Mouse (Mus musculus): ENCODE data around the gene Serp2. TPM values are rescaled to one million over a fixed set of nuclear protein-coding genes. Genes with fewer than 3 reads are reported as not detected.

Gene Serp2
- polyA plus RNA-seq, 1 experiment: 3.7 TPM

GRCm38 (mm10) chr14:76532257-76533169, 24.2 kb downstream of the Serp2 start:
- Histone ChIP-seq H3K27ac (ENCODE audit: control insufficient read depth, insufficient read depth, low read length) (no peak overlapping the region), H3K4me1 (replicated peaks; ENCODE audit: control insufficient read depth, insufficient read depth, low read length) (peaks cover 9% of the 10 kb centered on the region), H3K36me3 (ENCODE audit: control insufficient read depth, insufficient read depth, low read length) (no peaks in the 10 kb centered on the region), H3K4me3 (ENCODE audit: control insufficient read depth, insufficient read depth, low read length) (peak overlapping the region; percentile 36), H3K27me3 (ENCODE audit: control insufficient read depth, insufficient read depth, low read length) (no peaks in the 10 kb centered on the region)
- TF ChIP-seq POLR2A (IDR thresholded peaks at IDR 0.05; ENCODE audit: control insufficient read depth, extremely low read depth, insufficient read depth, low read length, poor library complexity): no peak
- no peak for TF ChIP-seq CTCF (IDR thresholded peaks at IDR 0.05; ENCODE audit: borderline replicate concordance, control insufficient read depth, extremely low read depth, insufficient read depth, low read length, poor library complexity)
- 87% methylated on average over 20 of the region's 20 CpGs for WGBS
- DNase-seq: peak; percentile 26

GRCm38 (mm10) chr14:76531027-76531660, 25.5 kb downstream of the Serp2 start:
- Histone ChIP-seq H3K36me3 (ENCODE audit: control insufficient read depth, insufficient read depth, low read length) (no peaks in the 10 kb centered on the region), H3K27ac (ENCODE audit: control insufficient read depth, insufficient read depth, low read length) (no peak overlapping the region), H3K27me3 (ENCODE audit: control insufficient read depth, insufficient read depth, low read length) (no peaks in the 10 kb centered on the region), H3K4me3 (ENCODE audit: control insufficient read depth, insufficient read depth, low read length) (no peak overlapping the region), H3K4me1 (replicated peaks; ENCODE audit: control insufficient read depth, insufficient read depth, low read length) (peaks cover 9% of the 10 kb centered on the region)
- no peak for TF ChIP-seq CTCF (IDR thresholded peaks at IDR 0.05; ENCODE audit: borderline replicate concordance, control insufficient read depth, extremely low read depth, insufficient read depth, low read length, poor library complexity)
- no peak for TF ChIP-seq POLR2A (IDR thresholded peaks at IDR 0.05; ENCODE audit: control insufficient read depth, extremely low read depth, insufficient read depth, low read length, poor library complexity)
- DNase-seq: no peak
- 95% methylated on average over 7 of the region's 7 CpGs for WGBS

- WGBS: 90% methylated on average over 5 of the region's 5 CpGs
- Histone ChIP-seq H3K27ac (ENCODE audit: control insufficient read depth, insufficient read depth, low read length) (no peak overlapping the region), H3K27me3 (ENCODE audit: control insufficient read depth, insufficient read depth, low read length) (no peaks in the 10 kb centered on the region), H3K4me3 (ENCODE audit: control insufficient read depth, insufficient read depth, low read length) (no peak overlapping the region), H3K4me1 (replicated peaks; ENCODE audit: control insufficient read depth, insufficient read depth, low read length) (peaks cover 8% of the 10 kb centered on the region), H3K36me3 (ENCODE audit: control insufficient read depth, insufficient read depth, low read length) (no peaks in the 10 kb centered on the region)
- TF ChIP-seq POLR2A (IDR thresholded peaks at IDR 0.05; ENCODE audit: control insufficient read depth, extremely low read depth, insufficient read depth, low read length, poor library complexity) (no peak), CTCF (IDR thresholded peaks at IDR 0.05; ENCODE audit: borderline replicate concordance, control insufficient read depth, extremely low read depth, insufficient read depth, low read length, poor library complexity) (no peak)
- DNase-seq: no peak
These were observed 28.0 kb downstream of the Serp2 start for GRCm38 (mm10) chr14:76528641-76529040.

- no peaks in the 10 kb centered on the region for H3K27me3 ChIP-seq (ENCODE audit: control insufficient read depth, insufficient read depth, low read length)
- H3K36me3 ChIP-seq (ENCODE audit: control insufficient read depth, insufficient read depth, low read length): no peaks in the 10 kb centered on the region
- WGBS: 85% methylated on average over 9 of the region's 9 CpGs
- DNase-seq: no peak
- no peak overlapping the region for H3K27ac ChIP-seq (ENCODE audit: control insufficient read depth, insufficient read depth, low read length)
- TF ChIP-seq POLR2A (IDR thresholded peaks at IDR 0.05; ENCODE audit: control insufficient read depth, extremely low read depth, insufficient read depth, low read length, poor library complexity): no peak
- TF ChIP-seq CTCF (IDR thresholded peaks at IDR 0.05; ENCODE audit: borderline replicate concordance, control insufficient read depth, extremely low read depth, insufficient read depth, low read length, poor library complexity): no peak
- H3K4me1 ChIP-seq (replicated peaks; ENCODE audit: control insufficient read depth, insufficient read depth, low read length): peaks cover 2% of the 10 kb centered on the region; the same call in 1 of the 2 replicates
- no peak overlapping the region for H3K4me3 ChIP-seq (ENCODE audit: control insufficient read depth, insufficient read depth, low read length)
These were observed 28.9 kb downstream of the Serp2 start for GRCm38 (mm10) chr14:76527758-76528313.

- WGBS: 95% methylated on average over 20 of the region's 20 CpGs
- Histone ChIP-seq H3K27ac (ENCODE audit: control insufficient read depth, insufficient read depth, low read length) (no peak overlapping the region), H3K4me3 (ENCODE audit: control insufficient read depth, insufficient read depth, low read length) (no peak overlapping the region), H3K36me3 (ENCODE audit: control insufficient read depth, insufficient read depth, low read length) (no peaks in the 10 kb centered on the region), H3K4me1 (replicated peaks; ENCODE audit: control insufficient read depth, insufficient read depth, low read length) (no peaks in the 10 kb centered on the region; the same call in 1 of the 2 replicates), H3K27me3 (ENCODE audit: control insufficient read depth, insufficient read depth, low read length) (no peaks in the 10 kb centered on the region)
- DNase-seq: no peak
- TF ChIP-seq POLR2A (IDR thresholded peaks at IDR 0.05; ENCODE audit: control insufficient read depth, extremely low read depth, insufficient read depth, low read length, poor library complexity) (no peak), CTCF (IDR thresholded peaks at IDR 0.05; ENCODE audit: borderline replicate concordance, control insufficient read depth, extremely low read depth, insufficient read depth, low read length, poor library complexity) (no peak)
These were observed 29.5 kb downstream of the Serp2 start for GRCm38 (mm10) chr14:76527030-76527719.

GRCm38 (mm10) chr14:76526467-76526866, 30.2 kb downstream of the Serp2 start:
- no peak overlapping the region for H3K27ac ChIP-seq (ENCODE audit: control insufficient read depth, insufficient read depth, low read length)
- 95% methylated on average over 6 of the region's 6 CpGs for WGBS
- H3K4me3 ChIP-seq (ENCODE audit: control insufficient read depth, insufficient read depth, low read length): no peak overlapping the region
- no peaks in the 10 kb centered on the region; the same call in 1 of the 2 replicates for H3K4me1 ChIP-seq (replicated peaks; ENCODE audit: control insufficient read depth, insufficient read depth, low read length)
- no peaks in the 10 kb centered on the region for H3K36me3 ChIP-seq (ENCODE audit: control insufficient read depth, insufficient read depth, low read length)
- DNase-seq: no peak
- H3K27me3 ChIP-seq (ENCODE audit: control insufficient read depth, insufficient read depth, low read length): no peaks in the 10 kb centered on the region
- no peak for TF ChIP-seq CTCF (IDR thresholded peaks at IDR 0.05; ENCODE audit: borderline replicate concordance, control insufficient read depth, extremely low read depth, insufficient read depth, low read length, poor library complexity)
- TF ChIP-seq POLR2A (IDR thresholded peaks at IDR 0.05; ENCODE audit: control insufficient read depth, extremely low read depth, insufficient read depth, low read length, poor library complexity): no peak

Measured in thymus, adult 2 months (tissue).